In genomic region chr1:60659041-60659440, GRCm38 (mm10) we compare ENCODE assay signal across 16 mouse cellular contexts. TPM values are rescaled to one million over a fixed set of nuclear protein-coding genes. Genes with fewer than 3 reads are reported as not detected.
"Had no signal": no experiment of that assay in that cellular context is flagged by ENCODE, and none has a peak within 500 bp of the region (broad histone marks: within the 10 kb centered on the region; RNA-seq: fewer than 3 reads in every experiment).

No protein-coding gene starts in this region.

- H3K9ac ChIP-seq: lung, embryonic 15.5 days; midbrain, embryonic 13.5 days; midbrain, embryonic 15.5 days; neural tube, embryonic 12.5 days had no signal

- H3K27ac ChIP-seq: lung, embryonic 15.5 days; macrophage; midbrain, embryonic 13.5 days; midbrain, embryonic 15.5 days; neural tube, embryonic 12.5 days had no signal

- H3K9me3 ChIP-seq: lung, embryonic 15.5 days; midbrain, embryonic 13.5 days; midbrain, embryonic 15.5 days; neural tube, embryonic 12.5 days had no signal

- H3K4me1 ChIP-seq: midbrain, embryonic 13.5 days; midbrain, embryonic 15.5 days; neural tube, embryonic 12.5 days had no signal

- H3K4me2 ChIP-seq: lung, embryonic 15.5 days; midbrain, embryonic 11.5 days; midbrain, embryonic 13.5 days; midbrain, embryonic 15.5 days; neural tube, embryonic 12.5 days had no signal

- H3K36me3 ChIP-seq: lung, embryonic 15.5 days; midbrain, embryonic 13.5 days; midbrain, embryonic 15.5 days; neural tube, embryonic 12.5 days had no signal

- H3K4me3 ChIP-seq: lung, embryonic 15.5 days; megakaryocyte, embryonic 14.5 days; midbrain, embryonic 13.5 days; midbrain, embryonic 15.5 days; neural tube, embryonic 12.5 days had no signal

- DNase-seq: lung, adult 2 months; lung, postnatal 14 days; lung, postnatal 36 days; right cerebral cortex, postnatal 14 days; spleen, adult 18-20 months; thymus, adult 18-20 months; thymus, postnatal 14 days; thymus, postnatal 36 days had no signal

- H3K27me3 ChIP-seq: lung, embryonic 15.5 days; megakaryocyte, embryonic 14.5 days; midbrain, embryonic 13.5 days; midbrain, embryonic 15.5 days; neural tube, embryonic 12.5 days had no signal

- ATAC-seq: midbrain, embryonic 13.5 days; midbrain, embryonic 15.5 days had no signal

RNA-seq across cellular contexts. Expression of gene Cd28, which starts 57.6 kb away (rescaled TPM):
- total RNA-seq: midbrain, postnatal 0 days had no signal
